Mouse (Mus musculus) right cerebral cortex, postnatal 4 days (tissue): Measurements from ENCODE around the gene Rbms2.
A peak's percentile ranks its signal among the peaks of the same experiment; 100 is the strongest.
"Not testable (repeated sequence)": the region's sequence is repeated elsewhere in the genome, so short reads cannot be mapped to it uniquely, and the experiment has no call there.

Experiments
- DNase-seq: peaks from one replicate; pipeline ENCODE4 v3.0.0-alpha.2; 2022

Rbms2 gene

DNA sequence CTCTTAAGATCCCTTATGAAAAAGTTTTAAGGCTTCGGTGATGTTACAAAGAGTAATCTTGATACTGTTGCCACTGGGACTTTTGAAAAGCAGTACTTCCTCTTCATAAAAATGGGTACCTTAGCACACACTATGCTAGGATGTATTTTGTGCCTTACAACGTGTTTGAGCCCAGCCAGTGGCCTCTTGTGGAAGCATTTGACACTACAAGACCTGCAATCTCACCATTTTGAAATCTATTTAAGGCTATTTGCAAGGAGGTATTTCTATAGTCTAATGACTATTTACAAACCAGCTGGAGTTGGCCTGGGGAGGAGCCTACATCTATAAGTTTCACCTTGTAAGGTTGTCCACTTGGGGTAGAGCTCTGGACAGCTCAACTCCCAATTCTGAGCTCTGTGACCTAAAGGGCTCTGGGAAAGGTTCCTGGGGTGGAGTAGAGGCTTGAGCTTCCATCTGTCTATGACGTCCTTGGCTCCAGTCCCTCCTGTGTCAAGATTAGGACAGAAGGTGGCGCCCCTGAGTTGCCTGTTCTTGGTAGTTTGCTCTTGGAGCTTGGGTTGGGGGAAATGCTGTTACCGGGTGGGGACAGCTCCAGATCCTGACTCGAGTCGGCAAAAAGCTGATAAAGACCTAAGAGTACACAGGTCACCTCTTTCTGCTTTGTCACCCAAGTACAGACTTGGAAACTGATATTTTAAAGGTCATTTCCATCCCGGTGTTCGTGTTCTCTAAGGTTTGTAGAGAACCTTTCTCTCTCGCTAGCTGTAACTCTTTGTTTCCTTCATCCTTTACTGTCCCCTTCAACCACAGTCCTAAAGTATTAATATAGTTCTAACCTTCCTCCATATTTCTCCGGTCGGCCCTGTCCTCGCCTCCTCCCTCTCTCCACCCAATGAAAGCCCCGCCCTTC, 89.2 kb downstream of the Rbms2 start:
- DNase-seq: peak; percentile 84

DNA sequence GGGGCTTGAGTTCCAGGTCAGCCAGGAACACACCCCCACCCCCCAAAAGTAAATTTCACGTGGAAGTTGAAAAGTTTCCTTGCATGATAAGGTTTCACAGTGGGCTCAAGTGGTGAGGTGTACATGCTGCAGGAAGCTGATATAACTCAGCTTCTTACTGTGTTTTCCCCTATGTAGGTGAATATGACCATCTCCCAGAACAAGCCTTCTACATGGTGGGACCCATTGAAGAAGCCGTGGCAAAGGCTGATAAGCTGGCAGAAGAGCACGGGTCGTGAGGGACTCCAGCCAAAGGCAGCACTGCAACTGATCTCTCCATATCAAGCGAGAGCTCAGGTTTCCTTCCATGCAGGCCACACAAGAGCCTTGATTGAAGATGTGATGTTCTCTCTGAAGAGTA, 90.3 kb downstream of the Rbms2 start:
- DNase-seq: no peak

DNA sequence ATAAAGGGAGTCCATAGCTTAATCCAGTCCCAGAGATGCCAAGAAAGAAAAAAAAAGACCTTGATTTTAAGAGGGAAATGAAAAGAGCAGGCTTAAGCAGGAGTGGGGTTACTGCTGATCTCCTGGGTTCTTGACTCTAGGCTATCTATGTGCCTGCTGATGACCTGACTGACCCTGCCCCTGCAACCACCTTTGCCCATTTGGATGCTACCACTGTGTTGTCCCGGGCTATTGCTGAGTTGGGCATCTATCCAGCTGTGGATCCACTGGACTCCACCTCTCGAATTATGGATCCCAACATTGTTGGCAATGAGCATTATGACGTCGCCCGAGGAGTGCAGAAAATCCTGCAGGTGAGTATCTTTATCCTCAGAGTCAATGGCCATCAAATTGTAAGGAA, 91.9 kb downstream of the Rbms2 start:
- DNase-seq: no peak

DNA sequence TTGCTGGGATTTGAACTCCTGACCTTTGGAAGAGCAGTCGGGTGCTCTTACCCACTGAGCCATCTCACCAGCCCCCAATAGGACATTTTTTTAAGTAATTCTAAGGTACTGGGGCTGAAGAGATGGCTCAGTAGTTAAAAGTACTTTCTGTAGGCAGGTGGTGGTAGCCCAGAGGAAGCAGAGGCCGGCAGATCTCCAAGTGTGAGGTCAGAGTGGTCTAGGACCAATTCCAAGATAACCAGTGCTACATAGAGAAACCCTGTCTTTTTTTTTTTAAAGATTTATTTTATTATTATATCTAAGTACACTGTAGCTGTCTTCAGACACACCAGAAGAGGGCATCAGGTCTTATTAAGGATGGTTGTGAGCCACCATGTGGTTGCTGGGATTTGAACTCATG, 92.9 kb downstream of the Rbms2 start:
- not testable (repeated sequence) for DNase-seq

GRCm38 (mm10) chr10:128086391-128086790, 93.7 kb downstream of the Rbms2 start:
- no peak for DNase-seq

- no peak for DNase-seq
Measured at GRCm38 (mm10) chr10:128084160-128084559, 95.9 kb downstream of the Rbms2 start.

DNA sequence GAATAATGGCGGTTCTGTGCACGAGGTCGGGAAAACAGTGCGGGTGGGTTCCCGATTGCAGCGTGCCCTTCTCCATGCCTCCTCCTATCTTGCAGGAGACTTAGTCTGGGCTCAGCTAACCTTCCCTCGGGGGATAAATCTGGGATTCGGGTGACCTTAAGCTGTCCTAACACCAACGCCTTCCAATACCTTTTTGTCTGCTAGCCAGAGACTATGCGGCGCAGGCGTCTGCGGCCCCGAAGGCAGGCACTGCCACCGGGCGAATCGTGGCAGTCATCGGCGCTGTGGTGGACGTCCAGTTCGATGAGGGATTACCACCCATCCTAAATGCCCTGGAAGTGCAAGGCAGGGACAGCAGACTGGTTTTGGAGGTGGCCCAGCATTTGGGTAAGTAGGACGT, 96.4 kb downstream of the Rbms2 start:
- DNase-seq: peak; percentile 25

DNA sequence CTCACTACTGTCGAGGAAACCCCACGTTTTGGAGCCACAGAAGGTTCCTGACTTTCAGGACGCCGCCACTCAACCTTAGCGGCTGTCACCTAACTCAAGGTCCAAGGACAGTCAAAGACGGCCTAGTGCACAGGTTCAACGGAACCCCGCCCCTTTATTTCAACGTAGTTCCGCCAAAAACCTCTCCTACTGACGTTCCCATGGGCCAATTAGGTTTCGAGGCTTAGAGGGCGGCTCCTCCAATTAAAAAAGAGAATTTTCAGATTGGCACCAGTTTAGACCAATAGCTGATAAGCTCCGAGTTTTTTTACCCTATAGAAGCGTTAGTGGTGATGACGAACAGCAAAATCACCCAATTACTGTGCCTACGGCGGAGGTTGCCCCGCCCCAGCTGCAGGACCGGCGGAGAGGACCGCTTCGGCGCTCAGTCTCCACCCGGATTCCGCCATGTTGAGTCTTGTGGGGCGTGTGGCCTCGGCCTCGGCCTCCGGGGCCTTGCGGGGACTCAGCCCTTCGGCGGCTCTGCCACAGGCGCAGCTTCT, 97.1 kb downstream of the Rbms2 start, which contains the start of gene Atp5b:
Atp5b (plus strand) TSS at position 394 of the 542 bp plus-strand sequence.
- DNase-seq: peak; percentile 92

DNA sequence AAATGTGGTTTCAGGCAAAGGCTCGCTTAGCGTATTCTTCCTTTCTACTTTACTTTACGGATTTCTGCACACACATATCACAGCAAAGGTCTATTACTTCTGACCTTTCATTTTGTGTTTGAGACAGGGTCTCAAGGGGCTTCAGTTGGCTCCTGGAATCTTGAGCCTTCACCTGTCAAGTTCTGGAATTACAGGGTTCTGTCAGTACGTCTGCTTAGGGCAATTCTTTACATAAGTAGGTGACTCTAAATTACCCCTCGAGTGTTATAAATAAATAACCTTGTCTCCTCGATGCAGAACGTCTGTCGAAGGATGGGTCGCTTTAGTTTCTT, 97.7 kb downstream of the Rbms2 start:
- DNase-seq: no peak

DNA sequence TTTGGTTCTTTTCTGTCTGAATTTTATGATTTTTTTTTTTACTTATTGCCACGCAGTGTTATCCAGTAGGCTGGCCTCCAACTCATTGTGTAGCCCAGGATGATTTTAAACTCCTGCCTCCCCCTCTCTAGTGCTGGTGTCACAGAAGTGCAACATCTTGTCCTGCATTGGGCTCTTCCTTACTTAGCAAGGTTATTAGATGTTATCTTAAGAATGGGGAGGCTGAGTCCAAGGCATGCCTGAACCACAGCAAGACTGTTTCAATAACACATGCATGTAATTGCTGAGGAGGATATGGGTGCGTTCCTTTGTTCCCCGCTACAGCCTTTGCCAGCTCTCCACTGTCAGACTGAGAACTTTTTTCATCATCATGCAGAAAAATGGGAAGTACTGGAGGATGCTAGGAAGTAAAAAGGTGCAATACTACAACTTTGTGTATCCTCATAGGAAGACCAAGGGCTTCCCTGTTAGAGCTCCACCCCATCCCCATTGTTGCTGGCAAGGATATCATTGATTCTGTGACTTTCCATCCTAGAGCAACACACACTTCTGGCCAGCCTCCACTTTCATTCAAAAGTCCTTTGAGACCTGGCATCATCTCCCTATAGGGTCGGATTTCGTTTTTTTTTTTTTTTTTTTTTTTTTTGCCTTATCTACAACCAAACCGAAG, 98.2 kb downstream of the Rbms2 start:
- DNase-seq: no peak
